Mouse (Mus musculus) G1E (cell line): ENCODE data around the gene Tepp.

ENCODE experiments used
- CTCF ChIP-seq: IDR thresholded peaks from 2 replicates; pipeline ENCODE4 v1.5.1; 2012; ENCODE audit warnings: low read depth, low read length, inconsistent platforms, mixed read lengths
- GATA1 ChIP-seq: IDR thresholded peaks from 2 replicates; pipeline ENCODE4 v1.6.1; 2012; ENCODE audit warnings: borderline replicate concordance, low read length, inconsistent platforms, mixed read lengths
- GATA2 ChIP-seq: IDR thresholded peaks from 2 replicates; pipeline ENCODE4 v1.6.1; 2012; ENCODE audit warnings: low read depth, low read length, inconsistent platforms, borderline replicate concordance
- POLR2AphosphoS5 ChIP-seq: IDR thresholded peaks from 2 replicates; pipeline ENCODE4 v1.6.1; 2012; ENCODE audit warnings: low read depth, low read length, inconsistent platforms; ENCODE audit not compliant: insufficient replicate concordance
- TAL1 ChIP-seq: conservative IDR thresholded peaks from 2 replicates; pipeline ENCODE4 v1.6.1; 2012; ENCODE audit warnings: low read depth, low read length, inconsistent platforms, mixed read lengths

- TF ChIP-seq CTCF (no peak), GATA1 (no peak), TAL1 (no peak), GATA2 (no peak), POLR2AphosphoS5 (no peak)
Measured at GRCm38 (mm10) chr8:95375374-95375930, 65.1 kb downstream of the Tepp start.
